Mouse (Mus musculus) heart, postnatal 10 days (tissue): Measurements from ENCODE around the gene Camsap1. TPM values are rescaled to one million over a fixed set of nuclear protein-coding genes. Genes with fewer than 3 reads are reported as not detected.

Source experiments
- DNase-seq, 2 experiments: peaks; one replicate each; pipeline ENCODE4 v3.0.0; 2021
- intact Hi-C: fragments of 180-260 bp; cut with DNase I; formaldehyde crosslinking; loops from one replicate; pipeline ENCODE4 v1.15.1; 2025
- total RNA-seq, 2 experiments: library from RNA; stranded (reverse); gene quantifications; 2 replicates each; pipeline ENCODE4 v1.2.3; 2021

The Camsap1 gene
- total RNA-seq, 2 experiments from 2014 or later = 36.3 to 37.1 TPM

DNA sequence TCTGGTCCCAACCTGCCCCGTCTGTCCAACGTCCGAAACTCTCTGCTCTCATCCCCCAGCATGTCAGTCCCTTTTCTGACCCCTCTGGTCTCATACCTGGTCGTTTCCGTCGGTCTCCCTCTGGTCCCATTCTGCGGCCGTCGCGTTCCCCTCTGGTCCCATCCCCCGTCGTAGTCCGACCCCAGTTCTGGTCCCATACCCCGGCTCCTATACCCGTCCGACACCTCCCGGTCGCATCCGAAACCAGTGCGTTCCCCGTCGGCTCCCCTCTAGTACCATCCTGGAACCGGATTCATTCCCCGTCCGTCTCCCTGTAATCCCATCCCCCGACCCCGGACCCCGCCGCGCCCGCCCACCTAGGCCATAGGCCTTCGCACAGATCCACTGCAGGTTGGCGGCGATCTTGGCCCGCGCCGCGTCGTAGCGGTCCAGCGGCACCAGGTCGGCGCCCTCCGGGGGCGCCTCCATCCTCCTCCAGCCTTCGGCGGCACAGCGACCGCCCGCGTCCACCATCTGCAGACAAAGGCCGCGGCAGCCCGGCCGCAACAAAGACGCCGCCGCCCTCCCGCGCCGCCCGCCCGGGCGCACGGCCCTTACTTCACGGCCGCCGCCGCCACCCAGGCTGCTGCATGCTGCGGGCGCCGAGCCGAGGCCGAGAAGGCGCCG is 523 bp downstream of the Camsap1 start:
- intact Hi-C loops = no loop called here
- peak in 1 of 2 experiments; percentile 48 for DNase-seq

DNA sequence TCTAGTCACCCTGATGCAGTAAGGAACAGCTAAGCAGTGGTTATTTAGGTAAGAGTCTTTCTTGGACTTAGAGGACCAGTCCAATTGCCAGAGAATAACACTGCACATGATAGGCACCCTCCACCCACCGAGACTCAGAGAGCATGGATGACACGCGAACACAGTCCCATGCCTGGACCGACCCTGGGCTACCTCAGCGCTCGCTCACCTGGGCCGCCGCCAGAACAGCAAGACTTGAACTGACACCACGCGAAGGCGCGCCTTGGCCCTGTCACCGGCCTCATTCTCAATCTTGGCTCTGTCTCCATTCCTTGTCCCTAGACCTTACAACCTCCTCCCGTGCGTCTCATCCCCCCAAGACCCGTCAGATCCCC is 1.0 kb downstream of the Camsap1 start:
- peak; percentile 60 to 65 for DNase-seq
- intact Hi-C loops = no loop called here

DNA sequence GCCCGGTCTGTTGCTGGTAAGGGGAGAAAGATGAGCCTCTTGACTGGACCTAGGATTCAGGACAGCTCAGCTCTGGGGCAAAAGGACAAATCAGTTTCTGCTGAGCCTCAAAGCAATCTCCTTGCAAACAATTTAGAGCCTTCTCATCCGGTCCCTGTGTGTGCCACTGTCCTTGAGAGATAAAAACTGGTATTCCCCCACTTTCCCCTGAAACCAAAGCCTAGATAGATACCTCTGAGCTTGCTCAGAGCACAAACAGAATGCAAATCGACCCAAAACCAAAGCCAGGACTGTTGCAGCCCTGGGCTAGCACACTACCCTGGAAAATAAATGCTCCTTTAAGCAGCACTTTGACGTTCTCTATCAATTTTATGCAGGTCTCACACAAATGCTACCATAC is 4.1 kb downstream of the Camsap1 start:
- intact Hi-C loops = no loop called here
- no peak for DNase-seq

- DNase-seq = peak; percentile 28 to 30
- intact Hi-C loops = no loop called here
Measured at GRCm38 (mm10) chr2:25977587-25978239, 5.4 kb downstream of the Camsap1 start.

DNA sequence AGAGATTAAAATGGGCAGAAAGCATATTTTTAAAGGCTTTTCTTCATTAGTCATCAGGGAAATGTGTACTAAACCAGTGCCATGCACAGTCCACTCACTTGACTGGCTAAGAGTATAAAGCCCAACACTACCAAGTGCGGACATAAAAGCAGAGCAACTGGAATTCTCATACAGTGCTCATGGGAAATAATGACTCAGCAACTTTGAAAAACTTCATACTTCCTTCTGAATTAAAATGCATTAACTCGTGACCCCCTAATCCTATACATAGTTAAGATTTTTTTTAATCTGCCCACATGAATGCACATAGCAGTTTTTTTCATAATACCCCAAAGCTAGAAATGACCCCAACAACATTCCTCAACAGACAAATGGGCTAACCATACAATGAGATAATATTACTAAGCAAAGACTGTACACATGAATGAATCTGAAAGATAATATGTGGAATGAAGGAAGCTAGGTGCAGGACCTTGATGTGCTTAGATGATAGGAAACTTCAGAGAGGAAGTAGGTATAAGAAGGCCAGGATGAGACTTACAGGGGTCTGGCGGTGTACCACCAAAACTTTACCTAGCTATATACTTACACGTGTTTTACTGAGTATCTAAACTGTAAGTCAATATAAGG is 7.8 kb downstream of the Camsap1 start:
- intact Hi-C loops = no loop called here
- no peak for DNase-seq

GRCm38 (mm10) chr2:25970426-25970825 is 12.7 kb downstream of the Camsap1 start:
- DNase-seq = peak; percentile 66 to 82
- intact Hi-C loops = no loop called here

- intact Hi-C loops = no loop called here
- peak; percentile 39 to 51 for DNase-seq
Measured at GRCm38 (mm10) chr2:25969319-25969718, 13.8 kb downstream of the Camsap1 start.

DNA sequence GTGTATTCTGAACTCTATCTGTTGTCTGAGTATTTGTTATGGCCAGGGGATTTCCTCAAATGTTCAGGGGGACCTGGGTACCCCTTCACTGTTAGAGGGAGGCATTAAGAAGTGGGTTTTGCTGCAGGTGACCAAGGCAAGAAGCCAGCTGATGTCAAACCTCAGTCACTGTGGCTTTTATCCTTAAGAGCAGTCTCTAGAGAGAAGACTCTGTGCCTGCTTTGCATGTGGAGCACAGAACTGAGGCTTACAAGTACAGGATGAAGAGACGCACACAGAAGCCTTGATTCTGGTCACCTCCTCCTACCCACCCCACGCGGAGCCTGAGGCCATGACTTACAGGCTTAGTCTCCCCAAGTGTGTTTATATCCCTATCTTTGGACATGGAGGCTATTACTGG is 33.8 kb downstream of the Camsap1 start:
- no peak for DNase-seq
- intact Hi-C loops = no loop called here

GRCm38 (mm10) chr2:25947950-25948349 is 35.1 kb downstream of the Camsap1 start:
- DNase-seq = peak; percentile 32 to 45
- intact Hi-C loops = no loop called here

GRCm38 (mm10) chr2:25943822-25944221 is 39.3 kb downstream of the Camsap1 start:
- intact Hi-C loops = no loop called here
- no peak for DNase-seq

- DNase-seq = no peak
- intact Hi-C loops = no loop called here
Measured at GRCm38 (mm10) chr2:25940503-25940902, 42.6 kb downstream of the Camsap1 start.

DNA sequence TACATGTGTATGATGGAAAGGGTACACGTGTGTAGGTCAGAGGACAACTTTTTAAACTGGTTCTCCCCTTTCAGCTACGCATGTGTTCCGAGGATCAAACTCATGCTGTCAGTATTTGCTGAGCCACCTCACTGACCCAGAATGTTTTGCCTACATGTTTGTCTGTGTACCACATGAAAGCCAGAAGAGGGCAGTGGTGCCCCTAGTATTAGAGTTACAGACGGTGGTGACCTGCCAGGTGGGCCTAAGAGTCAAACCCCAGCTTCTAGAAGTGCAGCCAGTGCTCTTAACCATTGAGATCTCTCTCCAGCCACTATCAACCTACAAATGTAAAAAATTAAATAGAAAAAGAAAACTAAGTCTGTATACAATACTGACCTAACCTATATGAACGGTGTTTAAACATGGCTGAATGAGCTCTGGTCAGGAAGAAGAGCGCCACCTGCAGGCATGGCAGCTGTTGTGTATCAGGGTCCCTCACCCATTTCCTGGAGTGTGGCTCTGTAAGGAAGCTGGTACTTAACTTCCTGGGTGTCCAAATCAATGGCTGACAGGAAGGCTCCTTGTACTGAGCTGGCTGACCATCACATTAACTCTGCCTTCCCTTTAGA is 51.7 kb downstream of the Camsap1 start:
- DNase-seq = peak in 1 of 2 experiments; percentile 41
- intact Hi-C loops = loop anchor here (5.0 kb wide), 1 partner anchor 76 kb away; no protein-coding TSS in a partner anchor

- intact Hi-C loops = no loop called here
- DNase-seq = no peak
Measured at GRCm38 (mm10) chr2:25927821-25928220, 55.3 kb downstream of the Camsap1 start.

DNA sequence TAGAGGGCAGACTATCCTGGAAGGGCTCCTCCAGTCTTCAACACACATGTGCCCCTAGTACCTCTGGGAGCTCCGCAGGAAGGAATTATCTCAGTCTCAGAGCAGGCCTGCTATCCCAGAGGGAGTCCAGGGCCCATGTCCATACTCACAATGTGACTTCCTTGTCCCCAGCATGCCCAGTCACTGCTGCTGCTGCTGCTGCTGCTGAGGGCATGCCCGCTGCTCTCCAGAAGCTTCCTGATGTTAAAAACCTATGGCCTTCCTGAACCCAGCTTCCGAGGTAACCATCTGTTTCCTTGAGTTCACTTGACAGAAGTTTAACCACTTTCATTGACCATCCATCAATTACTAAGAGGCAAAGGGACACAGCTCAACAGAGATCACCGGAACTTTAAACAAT is 58.1 kb downstream of the Camsap1 start:
- intact Hi-C loops = no loop called here
- no peak for DNase-seq

DNA sequence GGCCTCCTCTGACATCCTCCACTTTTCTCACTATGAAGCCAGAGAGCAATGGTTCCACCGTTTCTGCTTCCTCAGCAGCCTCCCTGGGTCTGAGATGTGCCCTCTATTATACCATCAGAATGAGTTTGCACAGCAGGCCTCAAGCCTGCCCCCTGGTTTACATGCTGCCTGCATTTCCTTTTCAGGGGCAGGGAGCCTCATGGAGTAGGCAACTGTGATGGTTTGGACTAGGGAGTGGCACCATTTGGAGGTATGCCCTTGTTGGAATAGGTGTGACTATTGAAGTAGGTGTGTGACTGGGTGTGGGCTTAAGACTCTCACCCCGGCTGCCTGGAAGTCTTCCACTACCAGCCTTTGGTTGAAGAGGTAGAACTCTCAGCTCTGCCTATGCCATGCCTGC is 59.3 kb downstream of the Camsap1 start:
- no peak for DNase-seq
- intact Hi-C loops = no loop called here

GRCm38 (mm10) chr2:25919972-25920371 is 63.1 kb downstream of the Camsap1 start:
- intact Hi-C loops = no loop called here
- peak in 1 of 2 experiments; percentile 22 for DNase-seq

DNA sequence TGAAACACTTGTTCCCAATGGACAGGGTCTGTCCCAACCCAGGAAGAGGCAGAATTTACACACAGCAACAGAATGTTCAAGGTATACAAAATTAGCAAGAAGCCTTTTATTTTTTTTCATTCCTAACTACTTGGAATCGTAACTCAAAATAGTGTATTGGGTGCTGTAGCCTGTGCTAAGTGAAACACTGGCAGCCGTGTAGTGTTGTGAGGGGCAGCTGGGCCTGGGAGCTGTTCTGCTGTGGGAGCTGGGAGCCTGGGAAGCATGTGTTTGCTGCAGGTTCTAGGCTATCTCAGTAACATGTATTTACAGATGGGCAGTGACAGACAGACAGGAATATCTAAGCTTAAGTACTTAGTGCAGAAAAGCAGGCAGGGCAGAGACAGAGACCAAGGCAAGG is 64.7 kb downstream of the Camsap1 start:
- DNase-seq = no peak

DNA sequence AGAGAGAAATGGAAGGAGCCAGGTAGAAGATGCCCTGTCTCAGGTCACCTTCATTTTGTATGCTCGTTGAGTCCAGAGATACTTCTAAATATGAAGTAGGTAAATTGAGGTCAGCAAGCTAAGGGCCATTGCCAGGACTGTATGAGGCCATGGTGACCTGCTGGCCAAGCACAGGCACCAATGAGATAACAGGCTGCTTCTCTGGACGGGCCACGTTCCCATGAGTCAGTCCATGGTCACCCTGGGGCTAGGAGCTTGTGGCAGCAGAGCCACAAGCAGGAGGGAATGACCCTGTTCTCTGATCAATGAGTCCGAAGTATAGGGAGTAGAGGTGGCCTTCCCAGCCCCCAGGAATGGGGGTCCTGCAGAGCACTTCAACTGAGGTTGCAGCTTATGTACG is 68.3 kb downstream of the Camsap1 start:
- intact Hi-C loops = loop anchor here (5.0 kb wide), 2 partner anchors 63 to 78 kb away; no protein-coding TSS in a partner anchor
- no peak for DNase-seq

More for the DNA sequence above, 64.7 kb downstream of the Camsap1 start:
- intact Hi-C loops = no loop called here

- DNase-seq = no peak
- intact Hi-C loops = loop anchor here (5.0 kb wide), 2 partner anchors 62 to 77 kb away; no protein-coding TSS in a partner anchor
Measured at GRCm38 (mm10) chr2:25914201-25914600, 68.9 kb downstream of the Camsap1 start.

- intact Hi-C loops = loop anchor here (5.0 kb wide), 2 partner anchors 61 to 76 kb away; no protein-coding TSS in a partner anchor
- no peak for DNase-seq
Measured at GRCm38 (mm10) chr2:25913247-25913646, 69.8 kb downstream of the Camsap1 start.

- no peak for DNase-seq
- intact Hi-C loops = loop anchor here (5.0 kb wide), 2 partner anchors 58 to 73 kb away; no protein-coding TSS in a partner anchor
Measured at GRCm38 (mm10) chr2:25909872-25910271, 73.2 kb downstream of the Camsap1 start.
